Mouse (Mus musculus): ENCODE results near the gene Gng2. TPM values are rescaled to one million over a fixed set of nuclear protein-coding genes. Genes with fewer than 3 reads are reported as not detected.

Gng2 gene
- 8.3 and 9.9 TPM in 2 replicates for polyA plus RNA-seq (2012; rRNA removed)

GRCm38 (mm10) chr14:19977271-19978024 lies at the start of gene Gng2:
Gene Gng2 (minus strand): TSS chr14:19977627.
- H3K36me3 ChIP-seq (ENCODE audit: control insufficient read depth, insufficient read depth, low read length) = no peaks in the 10 kb centered on the region

GRCm38 (mm10) chr14:20024888-20025719 lies 47.7 kb upstream of the Gng2 start:
- Histone ChIP-seq H3K4me1 (ENCODE audit: control insufficient read depth, insufficient read depth, insufficient read length, low read length) (peaks cover 5% of the 10 kb centered on the region; the same call in 1 of the 2 replicates), H3K27ac (ENCODE audit: insufficient read depth, low read depth, low read length) (no peak overlapping the region), H3K36me3 (ENCODE audit: control insufficient read depth, insufficient read depth, low read length) (no peaks in the 10 kb centered on the region), H3K4me3 (ENCODE audit: low read depth, low read length) (peak overlapping the region; percentile 39), H3K27me3 (ENCODE audit: control insufficient read depth, insufficient read depth, low read length) (no peaks in the 10 kb centered on the region)
- TF ChIP-seq POLR2A (IDR thresholded peaks at IDR 0.05; ENCODE audit: low read depth, low read length) (no peak), CTCF (IDR thresholded peaks at IDR 0.05; ENCODE audit: extremely low read depth, insufficient read length, insufficient replicate concordance, low read depth, low read length) (no peak)
- WGBS = 9% methylated on average over 6 of the region's 6 CpGs

More at GRCm38 (mm10) chr14:19977271-19978024, at the start of gene Gng2:
- peak within 1 kb of the TSS; percentile 34 for H3K27ac ChIP-seq (ENCODE audit: insufficient read depth, low read depth, low read length)
- peak within 1 kb of the TSS; percentile 59 for H3K4me3 ChIP-seq (ENCODE audit: low read depth, low read length)
- no peak for TF ChIP-seq POLR2A (IDR thresholded peaks at IDR 0.05; ENCODE audit: low read depth, low read length)
- TF ChIP-seq CTCF (IDR thresholded peaks at IDR 0.05; ENCODE audit: extremely low read depth, insufficient read length, insufficient replicate concordance, low read depth, low read length) = no peak
- H3K27me3 ChIP-seq (ENCODE audit: control insufficient read depth, insufficient read depth, low read length) = no peaks in the 10 kb centered on the region
- WGBS = 27% methylated on average over 15 of the region's 15 CpGs
- peaks cover 2% of the 10 kb centered on the region; the same call in 1 of the 2 replicates for H3K4me1 ChIP-seq (ENCODE audit: control insufficient read depth, insufficient read depth, insufficient read length, low read length)

- Histone ChIP-seq H3K27ac (ENCODE audit: insufficient read depth, low read depth, low read length) (no peak overlapping the region), H3K36me3 (ENCODE audit: control insufficient read depth, insufficient read depth, low read length) (no peaks in the 10 kb centered on the region), H3K27me3 (ENCODE audit: control insufficient read depth, insufficient read depth, low read length) (no peaks in the 10 kb centered on the region), H3K4me1 (ENCODE audit: control insufficient read depth, insufficient read depth, insufficient read length, low read length) (peaks cover 5% of the 10 kb centered on the region; the same call in 1 of the 2 replicates), H3K4me3 (ENCODE audit: low read depth, low read length) (no peak overlapping the region)
- no peak for TF ChIP-seq POLR2A (IDR thresholded peaks at IDR 0.05; ENCODE audit: low read depth, low read length)
- no peak for TF ChIP-seq CTCF (IDR thresholded peaks at IDR 0.05; ENCODE audit: extremely low read depth, insufficient read length, insufficient replicate concordance, low read depth, low read length)
- WGBS = 79% methylated on average over 2 of the region's 2 CpGs
Observed at GRCm38 (mm10) chr14:20023939-20024338, 46.5 kb upstream of the Gng2 start.

GRCm38 (mm10) chr14:20019486-20019885 lies 42.1 kb upstream of the Gng2 start:
- TF ChIP-seq CTCF (IDR thresholded peaks at IDR 0.05; ENCODE audit: extremely low read depth, insufficient read length, insufficient replicate concordance, low read depth, low read length) (no peak), POLR2A (IDR thresholded peaks at IDR 0.05; ENCODE audit: low read depth, low read length) (no peak)
- no peaks in the 10 kb centered on the region for H3K4me1 ChIP-seq (ENCODE audit: control insufficient read depth, insufficient read depth, insufficient read length, low read length)
- 60% methylated on average over 3 of the region's 3 CpGs for WGBS
- no peak overlapping the region for H3K4me3 ChIP-seq (ENCODE audit: low read depth, low read length)
- no peaks in the 10 kb centered on the region for H3K36me3 ChIP-seq (ENCODE audit: control insufficient read depth, insufficient read depth, low read length)
- no peak overlapping the region for H3K27ac ChIP-seq (ENCODE audit: insufficient read depth, low read depth, low read length)
- H3K27me3 ChIP-seq (ENCODE audit: control insufficient read depth, insufficient read depth, low read length) = no peaks in the 10 kb centered on the region

- Histone ChIP-seq H3K36me3 (ENCODE audit: control insufficient read depth, insufficient read depth, low read length) (no peaks in the 10 kb centered on the region), H3K27me3 (ENCODE audit: control insufficient read depth, insufficient read depth, low read length) (no peaks in the 10 kb centered on the region), H3K27ac (ENCODE audit: insufficient read depth, low read depth, low read length) (no peak overlapping the region), H3K4me3 (ENCODE audit: low read depth, low read length) (no peak overlapping the region), H3K4me1 (ENCODE audit: control insufficient read depth, insufficient read depth, insufficient read length, low read length) (no peaks in the 10 kb centered on the region)
- 50% methylated on average over 9 of the region's 9 CpGs for WGBS
- TF ChIP-seq POLR2A (IDR thresholded peaks at IDR 0.05; ENCODE audit: low read depth, low read length) = no peak
- no peak for TF ChIP-seq CTCF (IDR thresholded peaks at IDR 0.05; ENCODE audit: extremely low read depth, insufficient read length, insufficient replicate concordance, low read depth, low read length)
Observed at GRCm38 (mm10) chr14:20012506-20013275, 35.3 kb upstream of the Gng2 start.

GRCm38 (mm10) chr14:20007446-20007845 lies 30.0 kb upstream of the Gng2 start:
- no peaks in the 10 kb centered on the region for H3K27me3 ChIP-seq (ENCODE audit: control insufficient read depth, insufficient read depth, low read length)
- TF ChIP-seq CTCF (IDR thresholded peaks at IDR 0.05; ENCODE audit: extremely low read depth, insufficient read length, insufficient replicate concordance, low read depth, low read length) = no peak
- TF ChIP-seq POLR2A (IDR thresholded peaks at IDR 0.05; ENCODE audit: low read depth, low read length) = no peak
- no peaks in the 10 kb centered on the region for H3K4me1 ChIP-seq (ENCODE audit: control insufficient read depth, insufficient read depth, insufficient read length, low read length)
- no peak overlapping the region for H3K4me3 ChIP-seq (ENCODE audit: low read depth, low read length)
- H3K36me3 ChIP-seq (ENCODE audit: control insufficient read depth, insufficient read depth, low read length) = no peaks in the 10 kb centered on the region
- H3K27ac ChIP-seq (ENCODE audit: insufficient read depth, low read depth, low read length) = no peak overlapping the region
- WGBS = 63% methylated on average over 3 of the region's 3 CpGs

Data from small intestine, adult 2 months (tissue).